Mouse (Mus musculus): ENCODE results near the gene Lrba.
A peak's percentile ranks its signal among the peaks of the same experiment; 100 is the strongest.

The Lrba gene

GRCm38 (mm10) chr3:86558976-86559375, 334.5 kb downstream of the Lrba start:
- DNase-seq (ENCODE audit: low read depth, low spot score): no peak

- no peak for DNase-seq (ENCODE audit: low read depth, low spot score)
These were observed 335.2 kb downstream of the Lrba start for GRCm38 (mm10) chr3:86559635-86560034.

- no peak for DNase-seq (ENCODE audit: low read depth, low spot score)
These were observed 336.0 kb downstream of the Lrba start for GRCm38 (mm10) chr3:86560281-86561022.

- no peak for DNase-seq (ENCODE audit: low read depth, low spot score)
These were observed 336.5 kb downstream of the Lrba start for GRCm38 (mm10) chr3:86561023-86561344.

GRCm38 (mm10) chr3:86561396-86561795, 336.9 kb downstream of the Lrba start:
- DNase-seq (ENCODE audit: low read depth, low spot score): no peak

GRCm38 (mm10) chr3:86567312-86567711, 342.8 kb downstream of the Lrba start:
- no peak for DNase-seq (ENCODE audit: low read depth, low spot score)

GRCm38 (mm10) chr3:86571518-86571917, 347.0 kb downstream of the Lrba start:
- DNase-seq (ENCODE audit: low read depth, low spot score): no peak

GRCm38 (mm10) chr3:86572519-86573244, 348.2 kb downstream of the Lrba start:
- no peak for DNase-seq (ENCODE audit: low read depth, low spot score)

GRCm38 (mm10) chr3:86575312-86575711, 350.8 kb downstream of the Lrba start:
- no peak for DNase-seq (ENCODE audit: low read depth, low spot score)

- DNase-seq (ENCODE audit: low read depth, low spot score): no peak
These were observed 377.8 kb downstream of the Lrba start for GRCm38 (mm10) chr3:86602284-86602683.

GRCm38 (mm10) chr3:86605775-86606174, 381.3 kb downstream of the Lrba start:
- DNase-seq (ENCODE audit: low read depth, low spot score): no peak

GRCm38 (mm10) chr3:86627008-86627743, 402.7 kb downstream of the Lrba start:
- DNase-seq (ENCODE audit: low read depth, low spot score): no peak

- DNase-seq (ENCODE audit: low read depth, low spot score): no peak
These were observed 404.9 kb downstream of the Lrba start for GRCm38 (mm10) chr3:86629379-86629778.

- no peak for DNase-seq (ENCODE audit: low read depth, low spot score)
These were observed 411.0 kb downstream of the Lrba start for GRCm38 (mm10) chr3:86635464-86635863.

GRCm38 (mm10) chr3:86635940-86636339, 411.5 kb downstream of the Lrba start:
- peak; percentile 8 for DNase-seq (ENCODE audit: low read depth, low spot score)

GRCm38 (mm10) chr3:86638552-86639348, 414.3 kb downstream of the Lrba start:
- DNase-seq (ENCODE audit: low read depth, low spot score): no peak

- DNase-seq (ENCODE audit: low read depth, low spot score): no peak
These were observed 416.9 kb downstream of the Lrba start for GRCm38 (mm10) chr3:86641393-86641792.

- no peak for DNase-seq (ENCODE audit: low read depth, low spot score)
These were observed 417.3 kb downstream of the Lrba start for GRCm38 (mm10) chr3:86641796-86642195.

- no peak for DNase-seq (ENCODE audit: low read depth, low spot score)
These were observed 422.3 kb downstream of the Lrba start for GRCm38 (mm10) chr3:86646771-86647170.

- no peak for DNase-seq (ENCODE audit: low read depth, low spot score)
These were observed 426.5 kb downstream of the Lrba start for GRCm38 (mm10) chr3:86651006-86651405.

- DNase-seq (ENCODE audit: low read depth, low spot score): no peak
These were observed 434.8 kb downstream of the Lrba start for GRCm38 (mm10) chr3:86659326-86659725.

GRCm38 (mm10) chr3:86664399-86664798, 439.9 kb downstream of the Lrba start:
- DNase-seq (ENCODE audit: low read depth, low spot score): no peak
